Mouse (Mus musculus): ENCODE measurements at regions not wholly inside any gene's neighbourhood (a gene's known extent, or its start where the extent isn't known, plus 50 kb on each side); places are given as distances from the start of the nearest gene placed in this dataset.

DNA sequence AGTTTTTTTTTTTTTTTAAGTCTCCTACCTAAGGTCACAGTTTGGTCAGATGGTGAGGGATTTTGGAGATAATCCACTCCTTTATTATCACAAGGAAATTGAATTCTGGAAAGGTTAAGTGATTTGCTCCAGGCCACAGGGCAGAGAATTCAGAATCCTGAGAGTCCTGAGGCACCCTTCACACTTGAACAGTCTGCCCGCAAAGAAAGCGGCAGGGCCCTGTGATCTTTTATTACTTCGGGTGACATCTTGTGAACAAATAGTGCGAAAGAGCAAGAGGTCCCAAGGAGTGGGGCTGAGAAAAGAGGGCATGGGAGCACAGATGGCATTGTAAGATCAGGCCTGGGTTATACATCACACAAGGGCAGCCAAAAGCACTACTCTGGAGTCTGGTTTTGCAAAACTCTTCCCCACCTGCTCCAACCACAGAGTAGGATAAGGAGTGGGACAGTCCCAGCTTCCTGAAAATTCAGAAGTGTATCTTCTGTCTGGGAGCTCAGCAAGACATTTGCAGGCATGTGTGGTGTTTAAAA is 150.5 kb upstream of the Wdr11 start:
- peak; percentile 19 for DNase-seq (ENCODE audit: low spot score)

DNA sequence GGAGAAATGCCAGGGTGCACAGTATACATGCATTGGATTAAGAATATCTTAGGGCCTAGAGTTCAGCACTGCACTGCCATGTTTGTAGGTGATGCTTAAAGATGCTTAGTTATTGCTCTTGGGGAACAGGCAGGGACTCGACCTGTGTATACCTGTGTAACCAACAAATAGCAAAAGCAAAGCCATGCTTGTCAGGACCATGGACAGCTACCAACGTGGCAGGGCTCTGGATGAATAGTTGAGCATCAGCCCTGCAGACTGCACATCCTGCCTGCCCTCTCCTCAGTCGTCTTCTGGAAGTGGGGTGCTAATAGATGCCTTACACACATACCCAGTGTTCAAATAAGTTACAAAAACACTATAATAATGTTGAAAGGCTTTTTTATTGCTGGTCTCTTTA is 122.2 kb upstream of the Wdr11 start:
- peak; percentile 85 for DNase-seq (ENCODE audit: low spot score)

DNA sequence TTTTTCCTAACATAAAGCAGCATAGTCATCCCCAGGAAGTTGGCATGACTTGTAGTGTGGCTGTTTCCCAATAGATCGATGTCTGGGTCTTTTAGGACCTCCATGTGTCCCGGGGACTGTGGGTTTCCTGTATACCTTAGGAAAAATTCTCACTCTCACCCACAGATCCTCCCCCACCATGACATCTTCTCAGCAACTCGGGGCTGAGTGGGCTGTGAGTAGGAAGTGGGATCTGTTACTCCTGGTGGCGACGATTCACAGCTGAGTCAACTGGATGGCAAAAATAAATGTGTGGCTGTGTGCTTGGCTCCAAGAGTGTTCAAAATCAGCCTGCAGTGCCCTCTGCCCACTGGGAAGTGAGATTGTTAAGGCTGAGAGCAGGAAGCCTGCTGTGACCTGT is 107.9 kb upstream of the Wdr11 start:
- no peak for DNase-seq (ENCODE audit: low spot score)

DNA sequence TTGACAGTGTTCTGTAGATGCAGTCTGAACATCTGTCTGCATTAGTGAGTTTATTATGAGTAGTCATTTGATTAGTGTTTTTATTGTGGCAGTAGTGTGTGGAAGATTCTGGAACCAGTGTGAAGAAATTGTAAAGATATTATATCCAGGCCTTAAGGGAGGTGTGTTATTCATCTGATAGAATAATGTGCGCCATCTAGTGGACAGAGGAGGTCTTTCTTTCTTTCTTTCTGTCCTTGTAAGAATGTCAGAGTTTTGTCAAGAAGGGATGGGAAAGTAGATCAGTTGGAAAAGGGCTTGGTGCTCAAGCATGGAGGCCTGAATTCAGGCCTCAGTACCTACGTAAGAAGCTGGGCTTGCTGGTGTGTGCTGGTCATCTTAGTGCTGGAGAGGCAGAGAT is 84.8 kb upstream of the Wdr11 start:
- DNase-seq (ENCODE audit: low spot score), result peak; percentile 85

DNA sequence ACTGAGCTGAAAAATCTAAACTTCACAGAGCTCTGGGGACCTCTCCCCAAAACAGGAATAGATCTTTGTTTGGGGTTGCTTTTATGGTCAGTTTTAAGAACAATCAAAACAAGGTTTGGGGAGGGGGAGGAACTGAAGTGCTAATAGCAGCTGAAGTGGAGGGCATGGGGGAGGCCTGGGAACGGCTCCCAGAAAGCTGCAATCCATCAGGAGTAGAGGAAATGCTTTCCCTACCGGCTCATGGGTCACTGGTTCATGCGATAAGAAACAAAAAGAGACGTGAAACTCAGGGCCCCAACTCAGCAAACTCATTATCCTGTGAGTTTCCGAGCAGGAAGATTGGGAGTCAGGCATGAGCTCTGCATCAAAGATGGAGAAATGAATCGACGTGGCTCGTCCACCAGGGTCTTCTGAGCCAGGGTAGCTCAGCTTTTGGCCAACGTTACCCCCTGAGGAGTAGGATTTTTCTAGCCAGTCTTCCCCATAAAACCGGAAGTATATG is 82.0 kb upstream of the Wdr11 start:
- DNase-seq (ENCODE audit: low spot score), result peak; percentile 15

DNA sequence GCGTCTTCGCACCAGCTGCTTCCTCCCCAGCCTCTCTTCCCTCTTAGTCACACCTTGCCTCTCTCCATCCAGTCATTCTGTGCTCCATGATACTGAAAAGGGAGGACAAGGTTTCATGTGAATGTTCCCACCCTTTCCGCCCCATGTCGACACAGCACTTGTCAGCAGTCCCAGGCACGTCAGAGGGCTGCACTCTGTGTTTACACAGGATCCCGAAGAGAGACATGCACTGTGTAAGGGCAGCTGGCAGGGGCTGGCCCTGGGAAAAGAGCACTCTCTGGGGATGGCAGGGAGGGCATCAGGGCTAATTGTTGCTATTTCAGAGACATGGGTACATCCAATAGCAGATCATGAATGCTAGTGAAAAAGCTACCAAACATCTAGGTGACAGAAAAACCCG is 77.0 kb upstream of the Wdr11 start:
- DNase-seq (ENCODE audit: low spot score), result no peak

DNA sequence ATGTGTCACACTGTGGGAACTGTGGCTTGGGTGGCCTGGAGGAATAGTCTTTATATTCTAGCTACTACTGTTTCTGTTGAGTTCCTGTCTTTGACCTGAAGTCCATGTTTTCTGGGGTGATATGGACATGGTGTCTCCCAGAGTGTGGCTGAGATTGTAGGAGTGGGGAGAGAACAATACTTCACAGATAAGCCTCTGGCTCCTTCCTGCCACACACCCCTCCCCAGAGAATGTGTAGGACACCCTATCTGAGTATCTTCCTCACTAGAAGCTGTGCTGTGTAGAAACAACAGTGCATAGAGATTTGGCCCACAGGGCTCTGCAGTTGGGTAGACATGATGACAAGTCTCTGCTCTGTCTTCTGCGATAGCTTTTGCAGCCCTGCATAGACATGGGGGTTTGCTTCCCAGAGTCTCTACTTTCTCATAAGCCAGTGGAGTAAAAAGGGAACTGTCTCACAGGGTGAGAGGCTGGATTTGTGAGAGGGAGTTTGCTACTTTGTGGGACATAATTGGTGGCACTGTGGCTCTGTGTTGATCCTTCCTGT is 67.2 kb upstream of the Wdr11 start:
- no peak for DNase-seq (ENCODE audit: low spot score)

DNA sequence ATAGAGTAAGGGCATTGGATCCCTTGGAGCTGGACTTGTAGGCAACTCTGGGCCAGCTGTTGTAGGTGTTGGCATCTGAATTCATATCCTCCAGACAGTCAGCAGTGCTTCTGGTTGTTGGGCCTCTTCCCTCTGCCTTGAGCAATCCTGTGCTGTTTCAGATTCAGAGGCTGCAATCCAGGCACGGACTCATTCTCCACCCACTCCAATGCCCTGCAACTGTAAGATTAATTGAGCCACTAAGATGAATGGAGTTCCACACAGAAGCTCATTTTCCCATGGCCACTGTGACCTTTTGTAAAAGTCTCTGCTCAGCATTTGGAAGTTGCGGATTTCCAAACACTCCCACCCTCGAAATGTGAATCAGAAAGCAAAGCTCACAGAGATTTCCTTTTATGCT is 65.7 kb upstream of the Wdr11 start:
- peak; percentile 31 for DNase-seq (ENCODE audit: low spot score)

DNA sequence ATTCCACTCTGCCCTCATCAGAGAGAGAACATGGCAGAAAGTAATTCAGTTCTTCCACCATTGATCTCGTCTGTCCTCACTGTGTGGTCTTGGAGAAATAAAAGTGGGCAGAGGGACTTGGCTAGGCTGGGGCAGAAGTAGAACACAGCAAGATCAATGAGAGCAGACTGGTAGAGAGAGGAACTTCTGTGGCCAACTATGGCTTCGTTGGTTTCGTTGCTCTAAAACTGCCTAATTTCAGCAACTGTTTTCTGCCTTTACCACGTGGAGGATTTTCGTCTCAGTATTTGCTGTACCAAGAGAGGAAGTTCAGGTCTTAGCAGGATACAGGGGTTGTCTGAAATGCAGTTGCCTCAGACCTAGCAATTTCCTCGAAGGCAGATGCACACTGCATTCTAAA is 63.4 kb upstream of the Wdr11 start:
- no peak for DNase-seq (ENCODE audit: low spot score)

DNA sequence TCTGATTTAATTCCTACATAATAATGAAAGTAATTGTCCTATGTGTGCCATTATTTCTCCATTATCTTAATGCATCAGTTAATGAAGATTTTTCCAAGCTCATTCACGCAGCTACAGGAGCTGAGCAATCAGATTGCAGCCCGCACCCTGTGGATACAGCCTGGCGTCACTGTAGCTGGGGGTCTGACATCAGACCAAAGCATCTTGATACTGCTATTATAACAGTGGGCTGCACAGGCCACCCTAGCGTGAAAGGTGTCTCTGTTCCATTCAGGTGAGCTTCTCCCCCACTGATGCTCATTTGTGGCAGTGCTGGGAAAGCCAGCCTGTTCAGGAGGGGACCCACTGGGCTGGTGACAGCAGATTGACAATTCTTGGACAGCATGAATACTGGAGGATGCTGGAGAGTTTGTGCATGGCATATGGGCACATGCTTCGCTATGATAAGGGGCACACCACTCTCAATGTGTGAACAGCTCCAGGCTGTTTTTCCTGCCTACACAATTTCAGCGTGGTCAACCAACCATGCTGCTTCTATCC is 58.2 kb upstream of the Wdr11 start:
- no peak for DNase-seq (ENCODE audit: low spot score)

Measured in embryo, embryonic 10.5 days (tissue).